Mouse (Mus musculus) cerebellum, adult 18-20 months (tissue): ENCODE measurements at regions not wholly inside any gene's neighbourhood (a gene's known extent, or its start where the extent isn't known, plus 50 kb on each side); places are given as distances from the start of the nearest gene placed in this dataset.
A peak's percentile ranks its signal among the peaks of the same experiment; 100 is the strongest.

ENCODE experiments used
- DNase-seq, 2 experiments: peaks; one replicate each; pipeline ENCODE4 v3.0.0; 2021

DNA sequence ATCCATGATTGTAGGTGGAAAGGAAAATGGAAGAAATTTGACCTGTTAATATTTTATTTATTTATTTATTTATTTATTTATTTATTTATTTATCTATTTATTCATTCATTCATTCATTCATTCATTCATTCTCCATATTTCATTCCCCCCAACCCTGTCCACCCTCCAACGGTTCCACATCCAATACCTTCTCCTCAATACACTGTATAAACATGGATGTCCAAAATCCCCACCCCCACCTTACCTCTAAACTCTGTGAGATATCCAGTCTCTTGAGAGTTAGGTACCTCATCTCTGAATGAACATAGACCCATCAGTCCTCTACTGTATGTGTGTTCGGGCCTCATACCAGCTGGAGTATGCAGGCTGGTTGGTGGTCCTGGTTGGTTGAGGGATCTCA is 212.2 kb downstream of the Cdh7 start:
- DNase-seq: no peak

- DNase-seq: peak in 1 of 2 experiments; percentile 3
Measured at GRCm38 (mm10) chr1:110215956-110216355, 233.7 kb downstream of the Cdh7 start.

- DNase-seq: no peak
Measured at GRCm38 (mm10) chr1:110246218-110246617, 264.0 kb downstream of the Cdh7 start.
